Mouse (Mus musculus) kidney, postnatal 0 days (tissue): Measurements from ENCODE around the gene Rtn3. TPM values are rescaled to one million over a fixed set of nuclear protein-coding genes. Genes with fewer than 3 reads are reported as not detected.
A peak's percentile ranks its signal among the peaks of the same experiment; 100 is the strongest.

Experiments
- ATAC-seq: fragments of 200-750 bp; cut with Nextera tagmentation; replicated peaks from 2 replicates; pipeline ENCODE4 v1.8.0; 2017; ENCODE audit warnings: low read depth, moderate number of reproducible peaks, moderate TSS enrichment, moderate library complexity; ENCODE audit not compliant: low FRiP score
- DNase-seq: peaks from one replicate; pipeline ENCODE4 v3.0.0-alpha.2; 2016; ENCODE audit warnings: low spot score
- H3K27ac ChIP-seq: fragments of 300-500 bp; sonication (generic); 2 replicates; pipeline ENCODE4 v1.5.1; 2014; ENCODE audit warnings: mild to moderate bottlenecking
- H3K27me3 ChIP-seq: fragments of 300-500 bp; sonication (generic); 2 replicates; pipeline ENCODE4 v1.6.1; 2014; ENCODE audit warnings: low read length, mixed read lengths; ENCODE audit not compliant: insufficient read depth
- H3K36me3 ChIP-seq: fragments of 300-500 bp; sonication (generic); 2 replicates; pipeline ENCODE4 v1.6.1; 2014; ENCODE audit warnings: low read length, mixed read lengths; ENCODE audit not compliant: insufficient read depth
- H3K4me1 ChIP-seq: fragments of 300-500 bp; sonication (generic); replicated peaks from 2 replicates; pipeline ENCODE4 v1.6.1; 2014; ENCODE audit warnings: antibody characterized with exemption, low read length, mixed read lengths; ENCODE audit not compliant: insufficient read depth
- H3K4me2 ChIP-seq: fragments of 300-500 bp; sonication (generic); 2 replicates; pipeline ENCODE4 v1.6.1; 2014; ENCODE audit warnings: mild to moderate bottlenecking, low read length, moderate library complexity, mixed read lengths
- H3K4me3 ChIP-seq: fragments of 300-500 bp; sonication (generic); replicated peaks from 2 replicates; pipeline ENCODE4 v1.5.1; 2014; ENCODE audit warnings: low read depth, low read length
- H3K9ac ChIP-seq: fragments of 300-500 bp; sonication (generic); 2 replicates; pipeline ENCODE4 v1.6.1; 2014; ENCODE audit warnings: low read depth, low read length
- H3K9me3 ChIP-seq: fragments of 300-500 bp; sonication (generic); replicated peaks from 2 replicates; pipeline ENCODE4 v1.6.1; 2016; ENCODE audit warnings: low read length, inconsistent platforms, mixed read lengths
- CTCF ChIP-seq: IDR thresholded peaks from 2 replicates; pipeline ENCODE4 v1.5.1; 2016; ENCODE audit warnings: antibody characterized with exemption, low read depth, mild to moderate bottlenecking, moderate library complexity
- WGBS: fragments of 180-500 bp; shearing (Covaris S2); extraction: QIAGEN DNeasy Blood & Tissue Kit; methylation state at CpG from one replicate; pipeline ENCODE4 v1.1.7; 2014; 5-methylcytosine and 5-hydroxymethylcytosine counted together
- polyA plus RNA-seq: library from polyadenylated mRNA; unstranded; fragments of >200 nt; fragmentation: Nextera tagmentation; extraction: Ambion mirVana; gene quantifications from 2 replicates; pipeline ENCODE4 v1.2.1, GENCODE M21; 2015

Gene Rtn3
- 195 and 196 TPM in 2 replicates for polyA plus RNA-seq

DNA sequence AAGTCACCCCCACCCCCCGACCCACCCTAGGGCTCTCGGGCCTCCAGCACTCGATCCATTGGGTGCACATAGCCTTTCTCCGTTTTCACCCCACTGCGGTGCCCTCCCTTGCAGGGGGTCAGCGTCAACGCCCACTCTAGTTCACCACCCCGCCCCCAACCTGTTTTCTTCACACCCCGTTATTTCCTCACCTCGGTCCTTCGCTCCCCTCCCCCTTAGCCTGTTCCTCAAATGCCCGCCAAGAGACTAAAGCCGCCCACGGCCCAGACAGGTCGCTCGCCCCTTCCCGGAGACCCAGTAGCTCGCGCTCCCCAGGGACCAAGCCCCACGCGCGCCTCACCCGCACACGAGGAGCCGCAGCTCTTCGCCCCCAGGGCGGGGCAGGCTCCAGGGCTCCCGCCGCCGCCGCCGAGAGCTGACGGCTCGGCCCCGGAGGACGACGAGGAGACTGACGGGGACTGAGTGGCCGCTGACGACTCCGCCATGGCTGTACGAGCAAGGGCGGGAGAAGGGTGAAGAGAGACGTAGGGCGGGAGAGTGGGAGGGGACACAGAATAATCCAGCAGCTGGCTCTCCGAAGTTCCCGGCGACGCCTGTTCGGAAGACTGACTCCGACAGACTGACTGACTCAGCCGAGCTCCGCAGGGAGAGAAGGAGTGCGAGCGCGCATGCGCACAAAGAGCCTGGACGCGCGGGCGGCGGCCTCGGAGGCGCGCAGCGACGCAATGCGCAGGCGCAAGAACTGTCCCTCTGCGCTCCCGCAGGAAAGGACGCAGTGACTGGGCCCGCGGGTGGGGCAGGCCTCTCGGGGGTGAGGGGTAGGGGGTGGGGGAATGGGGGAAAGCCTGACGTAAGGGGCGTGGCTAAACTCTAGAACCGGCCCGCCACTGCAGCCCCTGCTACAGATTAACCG is at the start of gene Rtn3:
TSS of gene Rtn3 (minus strand) at position 683 of the 913 bp plus-strand sequence.
- ATAC-seq: peak; percentile 93
- Histone ChIP-seq H3K27me3 (no peaks in the 10 kb centered on the region), H3K4me2 (peak within 1 kb of the TSS; percentile 82), H3K27ac (peak within 1 kb of the TSS; percentile 98), H3K4me3 (peak within 1 kb of the TSS; percentile 99), H3K4me1 (no peaks in the 10 kb centered on the region), H3K36me3 (no peaks in the 10 kb centered on the region), H3K9ac (peak within 1 kb of the TSS; percentile 94), H3K9me3 (no peaks in the 10 kb centered on the region)
- TF ChIP-seq CTCF: no peak
- under 1% methylated on average over 80 of the region's 80 CpGs for WGBS
- DNase-seq: peak; percentile 99

DNA sequence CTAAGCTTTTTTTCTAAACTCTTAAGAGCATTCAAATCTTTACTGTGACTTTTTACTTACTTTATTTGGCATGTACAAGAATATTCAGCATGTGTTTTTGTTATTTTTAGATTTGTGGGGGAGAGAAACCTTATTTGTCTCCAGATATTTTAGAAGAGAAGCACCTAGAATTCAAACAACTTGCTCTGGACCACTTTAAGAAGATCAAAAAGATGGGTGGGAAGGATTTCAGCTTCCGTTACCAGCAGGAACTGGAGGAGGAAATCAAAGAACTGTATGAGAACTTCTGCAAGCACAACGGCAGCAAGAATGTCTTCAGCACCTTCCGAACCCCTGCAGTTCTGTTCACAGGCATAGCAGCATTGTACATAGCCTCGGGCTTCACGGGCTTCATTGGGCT is 48.8 kb upstream of the Rtn3 start:
- ATAC-seq: no peak
- H3K9me3 ChIP-seq: no peaks in the 10 kb centered on the region
- no peak for DNase-seq
- no peak overlapping the region for H3K4me2 ChIP-seq
- H3K27ac ChIP-seq: no peak overlapping the region
- TF ChIP-seq CTCF: no peak
- H3K36me3 ChIP-seq: peaks cover 37% of the 10 kb centered on the region
- WGBS: 90% methylated on average over 5 of the region's 5 CpGs
- no peaks in the 10 kb centered on the region for H3K27me3 ChIP-seq
- H3K4me1 ChIP-seq: no peaks in the 10 kb centered on the region
- no peak overlapping the region for H3K9ac ChIP-seq
- H3K4me3 ChIP-seq: no peak overlapping the region

GRCm38 (mm10) chr19:7528639-7529428 is 45.8 kb upstream of the Rtn3 start:
- no peaks in the 10 kb centered on the region for H3K9me3 ChIP-seq
- peak; percentile 83 for DNase-seq
- 54% methylated on average over 7 of the region's 7 CpGs for WGBS
- no peak; the same call in 1 of the 2 replicates for ATAC-seq
- no peaks in the 10 kb centered on the region for H3K4me1 ChIP-seq
- H3K9ac ChIP-seq: no peak overlapping the region
- H3K27me3 ChIP-seq: no peaks in the 10 kb centered on the region
- no peak overlapping the region for H3K4me2 ChIP-seq
- peak; percentile 85 for TF ChIP-seq CTCF
- peaks cover 38% of the 10 kb centered on the region for H3K36me3 ChIP-seq
- H3K4me3 ChIP-seq: no peak overlapping the region
- no peak overlapping the region for H3K27ac ChIP-seq

- ATAC-seq (no peak), DNase-seq (no peak)
- TF ChIP-seq CTCF: no peak
- H3K4me3 ChIP-seq: no peak overlapping the region
- WGBS: 62% methylated on average over 3 of the region's 3 CpGs
- no peak overlapping the region for H3K27ac ChIP-seq
- H3K27me3 ChIP-seq: no peaks in the 10 kb centered on the region
- H3K4me1 ChIP-seq: no peaks in the 10 kb centered on the region
- H3K36me3 ChIP-seq: peaks cover 32% of the 10 kb centered on the region
- no peaks in the 10 kb centered on the region for H3K9me3 ChIP-seq
- no peak overlapping the region for H3K4me2 ChIP-seq
- H3K9ac ChIP-seq: no peak overlapping the region
These were observed 41.8 kb upstream of the Rtn3 start for GRCm38 (mm10) chr19:7524879-7525278.

GRCm38 (mm10) chr19:7523781-7524180 is 40.7 kb upstream of the Rtn3 start:
- H3K4me3 ChIP-seq: no peak overlapping the region
- H3K9me3 ChIP-seq: no peaks in the 10 kb centered on the region
- H3K36me3 ChIP-seq: peaks cover 28% of the 10 kb centered on the region
- no peak overlapping the region for H3K4me2 ChIP-seq
- H3K9ac ChIP-seq: no peak overlapping the region
- TF ChIP-seq CTCF: no peak
- ATAC-seq (no peak), DNase-seq (no peak)
- H3K27ac ChIP-seq: no peak overlapping the region
- H3K27me3 ChIP-seq: no peaks in the 10 kb centered on the region
- H3K4me1 ChIP-seq: no peaks in the 10 kb centered on the region

- Histone ChIP-seq H3K9ac (no peak overlapping the region), H3K4me3 (no peak overlapping the region), H3K27ac (no peak overlapping the region), H3K4me2 (no peak overlapping the region), H3K36me3 (peaks cover 32% of the 10 kb centered on the region), H3K9me3 (no peaks in the 10 kb centered on the region), H3K4me1 (no peaks in the 10 kb centered on the region), H3K27me3 (no peaks in the 10 kb centered on the region)
- WGBS: 98% methylated on average over 1 of the region's 1 CpGs
- DNase-seq: no peak
- no peak for ATAC-seq
- peak; percentile 36; the same call in 1 of the 2 replicates for TF ChIP-seq CTCF
These were observed 40.2 kb upstream of the Rtn3 start for GRCm38 (mm10) chr19:7523292-7523691.
